10 mouse cellular contexts compared by ENCODE assay signal in genomic region chr11:70596094-70596493, GRCm38 (mm10). TPM values are rescaled to one million over a fixed set of nuclear protein-coding genes. Genes with fewer than 3 reads are reported as not detected.
DNase-seq lines count a peak whose midpoint lies in the region; ATAC-seq and TF ChIP-seq lines count a peak whose summit lies in the region.
"Had no signal": no experiment of that assay in that cellular context is flagged by ENCODE, and none has a peak within 500 bp of the region (broad histone marks: within the 10 kb centered on the region; RNA-seq: fewer than 3 reads in every experiment).

No protein-coding gene starts in this region.

- 79% methylated on average over 4 of the region's 4 CpGs for WGBS in bone marrow, adult 2 months
- 55% methylated on average over 4 of the region's 4 CpGs for WGBS in forebrain, embryonic 10.5 days
- 40% methylated on average over 4 of the region's 4 CpGs for WGBS in intestine, postnatal 0 days

- ATAC-seq in intestine, postnatal 0 days: 0 out of 2 replicates have a peak, but pooled peaks have one; percentile 46

- DNase-seq in kidney, postnatal 36 days: peak; percentile 32 to 51
- no peak for DNase-seq in kidney, postnatal 10 days
- no peak for DNase-seq in forebrain, embryonic 10.5 days (ENCODE audit: extremely low spot score, low spot score)
- no peak for DNase-seq in urinary bladder, postnatal 14 days (ENCODE audit: low spot score)
- DNase-seq in lung, adult 18-20 months: no peak
- DNase-seq: heart, postnatal 10 days had no signal

- no peaks in the 10 kb centered on the region for H3K9me3 ChIP-seq in forebrain, embryonic 10.5 days
- H3K9me3 ChIP-seq in intestine, postnatal 0 days (ENCODE audit: control insufficient read depth): no peaks in the 10 kb centered on the region
- H3K9me3 ChIP-seq: G1E had no signal

- no peak overlapping the region for H3K4me3 ChIP-seq in bone marrow, adult 2 months (replicated peaks; ENCODE audit: control insufficient read depth, low read depth, low read length)
- H3K4me3 ChIP-seq in forebrain, embryonic 10.5 days: no peak overlapping the region
- no peak overlapping the region for H3K4me3 ChIP-seq in intestine, postnatal 0 days (ENCODE audit: low read depth, low read length)

- peak overlapping the region; percentile 1; the same call in 1 of the 2 replicates for H3K27ac ChIP-seq in bone marrow, adult 2 months (ENCODE audit: control insufficient read depth, insufficient read depth, low read depth, low read length, poor library complexity)
- peak overlapping the region; percentile 51; the same call in 1 of the 2 replicates for H3K27ac ChIP-seq in forebrain, embryonic 10.5 days
- H3K27ac ChIP-seq in intestine, postnatal 0 days (ENCODE audit: low read depth, low read length): peak overlapping the region; percentile 86

- no peak for TF ChIP-seq CTCF in bone marrow, adult 2 months (IDR thresholded peaks at IDR 0.05; ENCODE audit: control insufficient read depth, insufficient read depth, low read length)
- TF ChIP-seq CTCF in intestine, postnatal 0 days (IDR thresholded peaks at IDR 0.05; ENCODE audit: low read depth): no peak

- TF ChIP-seq POLR2A in bone marrow, adult 2 months (IDR thresholded peaks at IDR 0.05; ENCODE audit: borderline replicate concordance, control insufficient read depth, low read depth, low read length): no peak

- H3K27me3 ChIP-seq in forebrain, embryonic 10.5 days (ENCODE audit: poor library complexity, severe bottlenecking): no peaks in the 10 kb centered on the region
- H3K27me3 ChIP-seq in intestine, postnatal 0 days (replicated peaks; ENCODE audit: control insufficient read depth, insufficient read depth, low read length): no peaks in the 10 kb centered on the region

- H3K4me2 ChIP-seq in intestine, postnatal 0 days (replicated peaks; ENCODE audit: low read depth): peak overlapping the region; percentile 28

- H3K36me3 ChIP-seq in forebrain, embryonic 10.5 days (replicated peaks): peaks cover 33% of the 10 kb centered on the region
- H3K36me3 ChIP-seq in intestine, postnatal 0 days (ENCODE audit: control insufficient read depth, insufficient read depth): peaks cover 24% of the 10 kb centered on the region

- H3K9ac ChIP-seq in intestine, postnatal 0 days (ENCODE audit: low read depth, low read length): no peak overlapping the region

- peaks cover 4% of the 10 kb centered on the region for H3K4me1 ChIP-seq in bone marrow, adult 2 months (ENCODE audit: control insufficient read depth, insufficient read depth, low read length)
- H3K4me1 ChIP-seq in forebrain, embryonic 10.5 days: peaks cover 16% of the 10 kb centered on the region
- H3K4me1 ChIP-seq in intestine, postnatal 0 days (replicated peaks; ENCODE audit: control insufficient read depth, insufficient read depth, low read length): peaks cover 14% of the 10 kb centered on the region

RNA-seq across cellular contexts. Expression of gene 4930544D05Rik, which starts 19.6 kb away (rescaled TPM):
- polyA plus RNA-seq in bone marrow, adult 2 months (2011; ENCODE audit: insufficient read depth, insufficient read length, low replicate concordance, missing spikeins): not detected in 2 replicates
- not detected in 2 replicates for polyA plus RNA-seq in forebrain, embryonic 10.5 days (2016; fragmentation: Nextera tagmentation; extraction: Ambion mirVana)
- polyA plus RNA-seq in intestine, postnatal 0 days (2015; fragmentation: Nextera tagmentation; extraction: Ambion mirVana): not detected in 2 replicates
- polyA plus RNA-seq: G1E; stomach, embryonic 14.5 days had no signal

RNA-seq across cellular contexts. Expression of gene Chrne, which starts 22.9 kb away (rescaled TPM):
- 2.0 TPM in 1 of 2 replicates, not detected in the other for polyA plus RNA-seq in bone marrow, adult 2 months (2011; ENCODE audit: insufficient read depth, insufficient read length, low replicate concordance, missing spikeins)
- not detected in 2 replicates for polyA plus RNA-seq in forebrain, embryonic 10.5 days (2016; fragmentation: Nextera tagmentation; extraction: Ambion mirVana)
- 0.12 TPM in 1 of 2 replicates, not detected in the other for polyA plus RNA-seq in intestine, postnatal 0 days (2015; fragmentation: Nextera tagmentation; extraction: Ambion mirVana)
- polyA plus RNA-seq: G1E; stomach, embryonic 14.5 days had no signal

RNA-seq across cellular contexts. Expression of gene Mink1, which starts 33.4 kb away (rescaled TPM):
- polyA plus RNA-seq in bone marrow, adult 2 months (2011; ENCODE audit: insufficient read depth, insufficient read length, low replicate concordance, missing spikeins): 50.8 and 79.5 TPM in 2 replicates
- 12.5 and 12.7 TPM in 2 replicates for polyA plus RNA-seq in forebrain, embryonic 10.5 days (2016; fragmentation: Nextera tagmentation; extraction: Ambion mirVana)
- polyA plus RNA-seq in intestine, postnatal 0 days (2015; fragmentation: Nextera tagmentation; extraction: Ambion mirVana): 5.8 and 6.1 TPM in 2 replicates

RNA-seq across cellular contexts. Expression of gene Gp1ba, which starts 42.8 kb away (rescaled TPM):
- 8.6 and 28.3 TPM in 2 replicates for polyA plus RNA-seq in bone marrow, adult 2 months (2011; ENCODE audit: insufficient read depth, insufficient read length, low replicate concordance, missing spikeins)
- polyA plus RNA-seq in forebrain, embryonic 10.5 days (2016; fragmentation: Nextera tagmentation; extraction: Ambion mirVana): 0.56 and 1.00 TPM in 2 replicates
- 0.07 and 0.10 TPM in 2 replicates for polyA plus RNA-seq in intestine, postnatal 0 days (2015; fragmentation: Nextera tagmentation; extraction: Ambion mirVana)

RNA-seq across cellular contexts. Expression of gene Rnf167, which starts 50.9 kb away (rescaled TPM):
- 125 and 265 TPM in 2 replicates for polyA plus RNA-seq in bone marrow, adult 2 months (2011; ENCODE audit: insufficient read depth, insufficient read length, low replicate concordance, missing spikeins)
- 71.3 and 79.9 TPM in 2 replicates for polyA plus RNA-seq in forebrain, embryonic 10.5 days (2016; fragmentation: Nextera tagmentation; extraction: Ambion mirVana)
- 107 TPM in 2 replicates for polyA plus RNA-seq in intestine, postnatal 0 days (2015; fragmentation: Nextera tagmentation; extraction: Ambion mirVana)

Comparison
In these comparisons a context has a peak if more than half of its experiments do, and no peak if none do; other contexts are left out.
1. DNase-seq: peak in kidney, postnatal 36 days (2 of 2); none in kidney, postnatal 10 days (single experiment), forebrain, embryonic 10.5 days (single experiment), urinary bladder, postnatal 14 days (single experiment) and lung, adult 18-20 months (0 of 2).
2. H3K27ac ChIP-seq: peak in every context shown above with its lines; median percentile 86 in intestine, postnatal 0 days; 51 in forebrain, embryonic 10.5 days; 1 in bone marrow, adult 2 months.